Mouse (Mus musculus): Measurements from ENCODE around the gene Coro2a. TPM values are rescaled to one million over a fixed set of nuclear protein-coding genes. Genes with fewer than 3 reads are reported as not detected.

Gene Coro2a
- polyA plus RNA-seq, 1 experiment from 2014 or later = 2.8 TPM

DNA sequence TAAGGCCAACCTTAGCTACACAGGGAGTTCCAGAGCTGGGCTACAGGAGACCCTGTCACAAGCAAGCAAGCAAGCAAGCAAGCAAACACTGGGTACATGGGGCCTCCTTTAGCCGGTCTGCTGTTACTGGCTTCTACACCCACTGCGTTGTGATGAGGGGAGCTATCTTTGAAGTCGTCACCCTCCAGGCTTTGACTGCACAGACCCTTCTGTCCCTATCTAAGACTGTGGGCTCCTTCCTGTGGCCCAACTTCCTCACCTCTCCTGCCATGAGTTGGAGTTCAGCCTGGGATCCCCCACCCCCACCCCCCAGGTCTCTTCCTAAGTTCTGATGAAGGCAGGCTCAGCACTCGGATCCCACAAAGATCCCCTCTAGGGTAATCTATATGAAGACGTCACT is 40.0 kb downstream of the Coro2a start:
- Histone ChIP-seq H3K27me3 (ENCODE audit: low read depth, poor library complexity, severe bottlenecking) (no peaks in the 10 kb centered on the region), H3K36me3 (no peaks in the 10 kb centered on the region), H3K4me1 (peaks cover 8% of the 10 kb centered on the region; the same call in 1 of the 2 replicates), H3K4me3 (no peak overlapping the region), H3K9me3 (replicated peaks) (no peaks in the 10 kb centered on the region), H3K27ac (replicated peaks) (no peak overlapping the region)
- 78% methylated on average over 5 of the region's 5 CpGs for WGBS
- no peak for DNase-seq (ENCODE audit: low spot score)

DNA sequence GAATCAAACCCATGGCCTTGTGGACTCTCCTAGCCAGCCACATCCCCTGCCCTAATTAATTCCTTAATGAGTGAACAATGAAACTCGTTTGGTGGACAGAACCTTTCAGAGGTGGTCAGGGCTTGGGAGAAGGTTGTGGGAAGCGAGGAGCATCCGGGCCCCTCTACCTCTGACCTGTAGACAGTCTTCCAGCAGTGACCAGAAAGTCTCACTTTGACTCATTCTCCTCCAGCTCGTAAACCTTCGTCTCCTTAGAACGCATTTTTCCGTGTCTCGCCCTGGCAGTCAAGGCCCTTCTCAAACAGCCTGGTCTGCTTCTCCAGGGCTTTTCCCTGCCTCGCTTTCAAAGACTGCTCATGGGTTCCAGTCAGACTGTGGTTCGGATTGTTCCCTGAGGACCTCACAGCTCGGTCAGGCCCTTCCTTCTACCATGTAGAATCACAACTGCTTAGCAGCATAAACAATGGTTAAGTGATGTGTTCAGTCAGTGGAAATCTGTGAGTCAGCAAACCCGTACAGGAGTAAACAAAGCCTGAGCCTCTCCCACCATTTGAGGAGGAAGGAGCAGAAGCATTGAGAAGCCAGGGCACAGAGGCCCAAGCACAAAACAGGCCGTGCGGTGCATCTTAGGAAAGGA is 41.8 kb downstream of the Coro2a start:
- DNase-seq (ENCODE audit: low spot score) = no peak
- no peak overlapping the region for H3K4me3 ChIP-seq
- H3K27me3 ChIP-seq (ENCODE audit: low read depth, poor library complexity, severe bottlenecking) = 0 out of 2 replicates have a peak, but pooled peaks cover 3% of the 10 kb centered on the region
- no peaks in the 10 kb centered on the region for H3K9me3 ChIP-seq (replicated peaks)
- H3K36me3 ChIP-seq = no peaks in the 10 kb centered on the region
- H3K4me1 ChIP-seq = peaks cover 8% of the 10 kb centered on the region; the same call in 1 of the 2 replicates
- no peak overlapping the region for H3K27ac ChIP-seq (replicated peaks)
- WGBS = 86% methylated on average over 14 of the region's 14 CpGs

DNA sequence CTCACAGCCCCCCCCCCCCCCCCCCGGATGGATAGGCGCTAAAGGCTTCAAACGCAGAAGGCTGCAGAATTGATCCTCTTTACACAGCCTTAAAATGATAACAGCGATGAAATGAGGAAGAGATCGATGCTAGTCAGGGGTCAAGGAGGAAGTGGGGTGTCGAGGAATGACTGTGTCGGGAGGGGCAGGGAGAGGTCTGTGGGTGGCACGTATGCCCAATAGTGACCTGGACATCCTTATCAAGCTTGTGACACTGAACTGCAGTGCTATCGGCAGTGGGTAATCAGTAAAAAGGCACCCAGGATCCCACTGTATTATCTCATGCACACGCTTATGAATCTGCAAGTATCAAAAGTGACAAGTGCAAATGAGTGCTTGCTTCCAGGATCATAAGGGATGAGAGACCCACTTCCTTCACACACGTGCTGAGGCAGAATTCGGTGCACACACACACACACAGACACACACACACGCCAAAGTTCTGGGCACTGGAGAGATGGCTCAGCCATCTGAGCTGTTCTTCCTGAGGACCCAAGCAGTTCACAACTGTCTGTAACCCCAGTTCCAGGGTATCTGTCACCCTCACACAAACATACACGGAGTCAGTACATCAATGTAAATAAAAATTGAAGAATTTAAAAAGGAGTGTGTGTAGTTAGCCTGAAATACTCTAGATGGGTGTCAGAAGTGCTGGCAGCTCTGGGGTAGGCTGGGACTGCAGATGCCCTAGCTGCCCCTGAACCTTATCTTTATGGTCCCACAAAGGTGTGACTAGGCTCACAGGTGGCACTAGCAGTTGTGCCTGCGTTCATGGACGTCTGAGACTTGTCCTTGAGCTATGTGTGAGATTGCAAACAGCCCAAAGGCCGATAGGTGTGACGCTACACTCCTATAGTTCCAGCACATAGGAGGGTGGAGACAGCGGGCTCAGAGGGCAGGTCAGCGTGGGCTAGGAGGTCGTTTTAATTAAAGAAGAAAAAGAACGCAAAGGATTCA is 43.0 kb downstream of the Coro2a start:
- no peak overlapping the region for H3K4me3 ChIP-seq
- H3K27ac ChIP-seq (replicated peaks) = no peak overlapping the region; the same call in 1 of the 2 replicates
- H3K9me3 ChIP-seq (replicated peaks) = no peaks in the 10 kb centered on the region
- 84% methylated on average over 22 of the region's 22 CpGs for WGBS
- 0 out of 2 replicates have a peak, but pooled peaks cover 3% of the 10 kb centered on the region for H3K27me3 ChIP-seq (ENCODE audit: low read depth, poor library complexity, severe bottlenecking)
- H3K36me3 ChIP-seq = no peaks in the 10 kb centered on the region
- peaks cover 7% of the 10 kb centered on the region; the same call in 1 of the 2 replicates for H3K4me1 ChIP-seq
- DNase-seq (ENCODE audit: low spot score) = no peak

DNA sequence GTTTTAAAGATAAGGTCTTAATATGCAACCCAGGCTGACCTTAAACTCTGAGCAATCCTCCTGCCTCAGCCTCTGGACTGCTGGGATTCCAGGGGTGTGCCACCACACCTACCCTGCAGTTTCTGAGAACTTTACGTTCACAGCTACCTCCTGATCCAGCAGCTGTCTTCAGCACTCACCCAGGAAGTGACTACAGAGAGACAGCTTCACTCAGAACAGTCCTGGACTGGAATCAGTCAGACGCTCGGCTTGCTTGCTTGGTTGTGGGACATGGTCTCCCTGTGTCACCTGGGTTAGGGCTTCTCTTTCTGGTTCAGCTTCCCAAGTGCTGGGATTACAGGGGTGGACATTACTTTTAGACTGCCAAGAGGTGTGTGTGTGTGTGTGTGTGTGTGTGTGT is 45.1 kb downstream of the Coro2a start:
- H3K4me1 ChIP-seq = peaks cover 5% of the 10 kb centered on the region; the same call in 1 of the 2 replicates
- no peak overlapping the region for H3K27ac ChIP-seq (replicated peaks)
- 80% methylated on average over 3 of the region's 3 CpGs for WGBS

DNA sequence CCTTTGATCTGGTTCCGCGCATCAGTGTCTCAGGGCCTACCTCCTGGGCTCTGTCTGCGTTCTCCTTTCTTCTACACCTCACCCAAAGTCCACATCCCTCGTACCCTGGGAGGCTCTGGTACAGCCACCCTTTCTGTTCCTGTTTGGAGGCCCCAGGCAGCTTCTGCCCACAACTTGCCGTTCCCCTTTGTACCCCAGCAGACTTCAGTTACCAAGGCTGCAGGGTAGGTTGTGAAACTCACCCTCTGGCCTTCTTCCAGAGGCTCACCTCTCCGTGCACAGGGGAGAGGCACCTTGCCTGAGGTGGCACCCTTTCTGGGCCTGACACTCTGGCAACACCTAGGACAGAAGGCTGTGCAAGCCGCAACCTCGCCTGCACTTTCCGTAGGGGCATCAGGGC is 46.2 kb downstream of the Coro2a start:
- H3K36me3 ChIP-seq = no peaks in the 10 kb centered on the region
- WGBS = 86% methylated on average over 9 of the region's 9 CpGs
- no peak for DNase-seq (ENCODE audit: low spot score)

More for the DNA sequence above, 45.1 kb downstream of the Coro2a start:
- H3K36me3 ChIP-seq = no peaks in the 10 kb centered on the region
- H3K9me3 ChIP-seq (replicated peaks) = no peaks in the 10 kb centered on the region
- no peak for DNase-seq (ENCODE audit: low spot score)
- 0 out of 2 replicates have a peak, but pooled peaks cover 3% of the 10 kb centered on the region for H3K27me3 ChIP-seq (ENCODE audit: low read depth, poor library complexity, severe bottlenecking)
- no peak overlapping the region for H3K4me3 ChIP-seq

DNA sequence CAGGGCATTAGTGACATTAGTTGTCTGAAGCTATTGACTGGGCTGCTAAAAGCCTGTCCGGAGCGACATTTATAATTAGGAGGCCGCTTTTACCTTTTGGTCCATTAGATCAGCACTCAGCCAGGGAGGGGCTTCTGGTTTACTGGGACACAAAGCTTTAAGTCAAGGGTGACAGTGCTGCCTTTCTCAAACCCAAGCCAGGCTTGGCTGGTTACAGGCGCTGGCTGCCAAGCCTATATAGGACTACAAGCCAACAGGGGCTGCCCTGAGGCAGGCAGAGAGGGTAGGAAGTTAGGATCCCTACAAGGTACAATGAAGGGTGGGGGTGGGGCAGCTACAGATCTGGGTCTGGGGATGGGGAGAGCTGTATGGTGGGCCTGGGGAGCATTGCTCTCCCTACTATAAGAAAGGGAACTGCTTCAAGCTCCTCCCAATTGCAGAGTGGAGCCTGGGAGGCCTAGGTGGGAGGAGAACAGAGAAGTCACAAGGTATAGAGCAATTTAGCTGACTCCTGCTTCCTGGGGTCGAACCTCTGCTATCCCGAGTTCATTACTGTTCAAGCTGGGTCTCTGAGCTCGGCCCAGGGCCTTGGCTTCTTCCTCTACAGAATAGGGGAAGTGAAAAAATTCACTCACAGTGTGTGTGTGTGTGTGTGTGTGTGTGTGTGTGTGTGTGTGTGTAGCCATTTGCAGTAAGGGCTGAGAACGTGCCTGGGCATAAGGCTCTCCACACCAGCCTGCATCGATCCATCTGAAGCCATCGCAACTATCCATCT is 47.5 kb downstream of the Coro2a start:
- 83% methylated on average over 10 of the region's 10 CpGs for whole genome bisulfite sequencing
- Histone ChIP-seq H3K27ac (replicated peaks) (no peak overlapping the region), H3K36me3 (no peaks in the 10 kb centered on the region), H3K27me3 (ENCODE audit: low read depth, poor library complexity, severe bottlenecking) (0 out of 2 replicates have a peak, but pooled peaks cover 3% of the 10 kb centered on the region), H3K4me1 (peaks cover 11% of the 10 kb centered on the region), H3K9me3 (replicated peaks) (no peaks in the 10 kb centered on the region), H3K4me3 (no peak overlapping the region)
- no peak for DNase-seq (ENCODE audit: low spot score)

More for the DNA sequence above, 46.2 kb downstream of the Coro2a start:
- H3K4me1 ChIP-seq = peaks cover 5% of the 10 kb centered on the region; the same call in 1 of the 2 replicates
- no peak overlapping the region for H3K27ac ChIP-seq (replicated peaks)
- H3K27me3 ChIP-seq (ENCODE audit: low read depth, poor library complexity, severe bottlenecking) = 0 out of 2 replicates have a peak, but pooled peaks cover 3% of the 10 kb centered on the region
- no peak overlapping the region for H3K4me3 ChIP-seq
- no peaks in the 10 kb centered on the region for H3K9me3 ChIP-seq (replicated peaks)

DNA sequence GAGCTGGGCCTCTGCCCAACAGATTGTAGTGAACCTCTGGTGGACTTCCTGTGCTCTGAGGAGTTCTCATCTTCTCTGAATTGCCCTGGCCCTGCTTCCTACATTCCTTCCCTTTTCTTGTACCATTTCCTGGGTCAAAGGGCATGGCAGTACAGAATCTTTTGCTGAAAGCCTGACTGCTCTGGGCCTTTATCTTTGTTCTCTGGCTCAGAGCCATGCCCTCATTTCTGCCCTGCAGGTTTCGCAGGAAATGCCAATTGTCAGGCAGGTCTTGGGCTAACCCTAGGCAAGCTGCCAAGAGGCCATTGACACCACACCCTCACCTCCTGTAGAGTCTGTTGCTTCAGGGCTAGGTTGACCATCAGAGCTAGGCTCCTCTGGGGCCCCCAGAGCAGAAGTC is 48.1 kb downstream of the Coro2a start:
- DNase-seq (ENCODE audit: low spot score) = no peak
- Histone ChIP-seq H3K27ac (replicated peaks) (no peak overlapping the region), H3K4me1 (peaks cover 11% of the 10 kb centered on the region), H3K9me3 (replicated peaks) (no peaks in the 10 kb centered on the region), H3K36me3 (no peaks in the 10 kb centered on the region), H3K27me3 (ENCODE audit: low read depth, poor library complexity, severe bottlenecking) (0 out of 2 replicates have a peak, but pooled peaks cover 3% of the 10 kb centered on the region), H3K4me3 (no peak overlapping the region)
- WGBS = 82% methylated on average over 1 of the region's 1 CpGs

DNA sequence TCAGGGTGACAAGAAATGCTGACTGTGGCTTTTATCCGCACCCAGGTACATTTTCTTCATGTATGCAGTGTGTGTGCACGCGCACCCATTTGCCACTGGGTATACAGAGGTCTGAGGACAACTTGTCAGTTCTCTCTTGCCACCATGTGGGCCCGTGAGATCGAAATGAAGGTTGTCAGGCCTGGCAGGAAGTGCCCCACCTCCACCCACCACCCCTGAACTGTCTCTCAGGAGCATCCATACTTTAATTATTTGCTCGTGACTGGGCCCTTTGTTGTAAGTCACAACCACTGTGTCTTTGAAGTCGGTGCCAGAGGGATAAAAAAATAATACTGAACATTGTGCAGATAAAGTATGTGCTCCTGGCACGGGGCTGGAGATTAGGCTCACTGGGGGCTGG is 51.6 kb downstream of the Coro2a start:
- no peak for DNase-seq (ENCODE audit: low spot score)
- no peaks in the 10 kb centered on the region for H3K9me3 ChIP-seq (replicated peaks)
- H3K4me3 ChIP-seq = no peak overlapping the region
- no peaks in the 10 kb centered on the region for H3K27me3 ChIP-seq (ENCODE audit: low read depth, poor library complexity, severe bottlenecking)
- H3K27ac ChIP-seq (replicated peaks) = no peak overlapping the region
- WGBS = 75% methylated on average over 8 of the region's 8 CpGs
- H3K36me3 ChIP-seq = no peaks in the 10 kb centered on the region
- peaks cover 12% of the 10 kb centered on the region for H3K4me1 ChIP-seq

DNA sequence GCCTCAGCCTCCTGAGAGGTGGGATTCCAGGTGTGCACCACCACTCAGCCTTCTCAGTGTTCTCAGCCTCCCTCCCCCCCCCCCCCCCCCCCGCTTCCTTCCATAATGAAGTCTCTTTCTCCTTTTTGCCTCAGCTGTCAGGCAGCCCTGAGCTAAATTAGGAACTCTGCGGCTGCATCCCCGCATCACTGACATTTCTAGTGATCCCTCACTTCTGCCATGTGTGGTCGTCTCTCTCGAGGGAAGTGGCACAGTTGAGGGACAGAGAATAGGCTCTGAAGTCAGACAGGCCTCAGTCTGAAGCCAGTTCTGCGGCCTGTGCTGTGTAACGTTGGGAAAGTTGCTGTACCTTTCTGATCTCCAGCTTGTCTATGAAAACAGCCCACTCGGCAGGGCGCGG is 52.0 kb downstream of the Coro2a start:
- H3K36me3 ChIP-seq = no peaks in the 10 kb centered on the region
- peaks cover 13% of the 10 kb centered on the region for H3K4me1 ChIP-seq
- WGBS = 87% methylated on average over 9 of the region's 10 CpGs
- H3K4me3 ChIP-seq = no peak overlapping the region
- no peaks in the 10 kb centered on the region for H3K9me3 ChIP-seq (replicated peaks)
- H3K27me3 ChIP-seq (ENCODE audit: low read depth, poor library complexity, severe bottlenecking) = no peaks in the 10 kb centered on the region
- DNase-seq (ENCODE audit: low spot score) = no peak
- H3K27ac ChIP-seq (replicated peaks) = no peak overlapping the region

DNA sequence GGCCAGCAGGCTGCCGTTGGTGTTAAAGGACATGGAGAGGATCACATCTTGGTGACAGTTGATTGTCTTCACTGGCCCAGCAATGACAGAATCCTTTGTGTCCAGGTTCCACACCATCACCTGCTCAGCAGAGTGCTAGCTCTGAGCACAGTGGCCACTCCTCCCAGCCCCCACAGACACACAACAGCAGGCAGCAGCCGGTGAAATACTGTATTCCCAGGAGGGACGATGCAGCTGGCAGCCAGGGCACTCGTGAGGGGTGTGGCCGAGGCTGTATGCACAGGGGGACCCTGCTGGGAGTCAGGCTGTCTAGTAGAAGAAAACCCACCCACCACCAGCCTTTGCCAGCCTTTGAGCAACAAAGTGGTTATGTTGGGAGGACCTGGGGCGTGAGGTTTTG is 55.3 kb downstream of the Coro2a start:
- DNase-seq (ENCODE audit: low spot score) = no peak
- no peaks in the 10 kb centered on the region for H3K27me3 ChIP-seq (ENCODE audit: low read depth, poor library complexity, severe bottlenecking)
- H3K27ac ChIP-seq (replicated peaks) = no peak overlapping the region
- no peak overlapping the region for H3K4me3 ChIP-seq
- H3K4me1 ChIP-seq = peaks cover 16% of the 10 kb centered on the region
- H3K9me3 ChIP-seq (replicated peaks) = no peaks in the 10 kb centered on the region
- 52% methylated on average over 6 of the region's 6 CpGs for whole genome bisulfite sequencing
- H3K36me3 ChIP-seq = no peaks in the 10 kb centered on the region

DNA sequence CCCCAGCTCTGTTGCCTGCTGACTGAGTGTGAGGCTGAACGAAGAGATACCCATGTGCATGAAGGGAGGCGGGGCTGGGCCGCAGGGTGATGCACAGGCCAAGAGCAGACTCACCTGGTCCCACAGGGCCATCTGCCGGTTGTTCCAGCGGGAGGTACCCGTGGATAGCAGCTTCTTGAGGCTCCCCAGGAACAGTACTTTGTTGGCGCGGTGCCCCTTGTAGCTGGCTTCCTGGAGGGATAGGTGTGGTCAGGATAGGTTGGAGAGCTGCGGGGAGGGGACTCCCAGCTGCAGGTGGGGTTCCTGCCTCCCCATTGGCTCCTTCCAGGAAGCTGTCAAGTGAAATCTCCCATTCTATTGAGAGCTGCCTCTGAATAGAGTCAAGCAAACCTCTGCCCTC is 56.5 kb downstream of the Coro2a start:
- no peak for DNase-seq (ENCODE audit: low spot score)

DNA sequence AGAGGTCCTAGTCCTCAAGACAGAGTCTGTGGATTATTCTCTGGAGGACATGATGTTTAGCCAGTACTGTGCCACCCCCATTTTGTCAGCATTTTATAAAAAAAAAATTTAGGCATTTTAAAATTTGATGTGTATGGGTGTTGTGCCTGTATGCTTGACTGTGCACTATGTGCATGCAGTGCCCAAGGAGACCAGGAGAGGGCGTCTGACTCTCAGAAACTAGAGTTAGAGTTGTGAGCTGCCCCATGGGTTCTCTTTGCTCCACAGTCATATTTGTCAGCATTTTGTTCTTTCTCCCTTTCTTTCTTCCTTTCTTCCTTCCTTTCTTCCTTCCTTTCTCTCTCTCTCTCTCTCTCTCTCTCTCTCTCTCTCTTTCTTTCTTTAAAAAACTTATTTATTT is 57.7 kb downstream of the Coro2a start:
- no peaks in the 10 kb centered on the region for H3K9me3 ChIP-seq (replicated peaks)
- no peak overlapping the region for H3K27ac ChIP-seq (replicated peaks)
- no peak overlapping the region for H3K4me3 ChIP-seq
- peaks cover 16% of the 10 kb centered on the region for H3K4me1 ChIP-seq
- no peaks in the 10 kb centered on the region for H3K36me3 ChIP-seq
- DNase-seq (ENCODE audit: low spot score) = no peak
- H3K27me3 ChIP-seq (ENCODE audit: low read depth, poor library complexity, severe bottlenecking) = peaks cover 10% of the 10 kb centered on the region
- WGBS = 28% methylated on average over 1 of the region's 1 CpGs

More for the DNA sequence above, 56.5 kb downstream of the Coro2a start:
- no peaks in the 10 kb centered on the region; the same call in 1 of the 2 replicates for H3K27me3 ChIP-seq (ENCODE audit: low read depth, poor library complexity, severe bottlenecking)
- no peaks in the 10 kb centered on the region for H3K9me3 ChIP-seq (replicated peaks)
- H3K4me1 ChIP-seq = peaks cover 20% of the 10 kb centered on the region
- H3K27ac ChIP-seq (replicated peaks) = no peak overlapping the region
- WGBS = 21% methylated on average over 9 of the region's 9 CpGs
- H3K4me3 ChIP-seq = no peak overlapping the region
- H3K36me3 ChIP-seq = no peaks in the 10 kb centered on the region
